Comparison of ENCODE assay signal across 8 mouse cellular contexts in genomic region chr1:75190577-75190976, GRCm38 (mm10). TPM values are rescaled to one million over a fixed set of nuclear protein-coding genes. Genes with fewer than 3 reads are reported as not detected.
DNase-seq lines count a peak whose midpoint lies in the region; ATAC-seq lines count a peak whose summit lies in the region.

No protein-coding gene starts in this region.

- H3K4me1 ChIP-seq in neural tube, embryonic 11.5 days (ENCODE audit: control insufficient read depth, insufficient read depth, low read length), result peaks cover 12% of the 10 kb centered on the region; the same call in 1 of the 2 replicates
- peaks cover 51% of the 10 kb centered on the region for H3K4me1 ChIP-seq in liver, embryonic 13.5 days (replicated peaks)
- H3K4me1 ChIP-seq in stomach, embryonic 16.5 days (ENCODE audit: control insufficient read depth, insufficient read depth, low read length), result peaks cover 17% of the 10 kb centered on the region

- peaks cover 2% of the 10 kb centered on the region; the same call in 1 of the 2 replicates for H3K36me3 ChIP-seq in neural tube, embryonic 11.5 days (ENCODE audit: control insufficient read depth, insufficient read depth, low read length)
- peaks cover 55% of the 10 kb centered on the region for H3K36me3 ChIP-seq in liver, embryonic 13.5 days
- H3K36me3 ChIP-seq in stomach, embryonic 16.5 days (ENCODE audit: control insufficient read depth, insufficient read depth, low read length), result peaks cover 10% of the 10 kb centered on the region

- 82% methylated on average over 2 of the region's 2 CpGs for WGBS in neural tube, embryonic 11.5 days
- 38% methylated on average over 2 of the region's 2 CpGs for WGBS in liver, embryonic 13.5 days (ENCODE audit: insufficient replicate concordance)
- WGBS in stomach, embryonic 16.5 days, result 41% methylated on average over 2 of the region's 2 CpGs

- no peaks in the 10 kb centered on the region for H3K9me3 ChIP-seq in neural tube, embryonic 11.5 days (ENCODE audit: control insufficient read depth, low read length)
- no peaks in the 10 kb centered on the region for H3K9me3 ChIP-seq in liver, embryonic 13.5 days (replicated peaks)
- H3K9me3 ChIP-seq in stomach, embryonic 16.5 days (replicated peaks; ENCODE audit: control insufficient read depth, low read length), result no peaks in the 10 kb centered on the region

- DNase-seq in cerebellum, adult 9-10 months, result peak; percentile 28
- no peak for DNase-seq in cerebellum, postnatal 36 days
- no peak for DNase-seq in neural tube, embryonic 11.5 days (ENCODE audit: low spot score)
- DNase-seq in neural tube, embryonic 10.5 days (ENCODE audit: extremely low spot score, low spot score), result no peak
- peak; percentile 34 for DNase-seq in liver, embryonic 13.5 days
- DNase-seq in c-Kit-positive CD71-positive TER-119-positive erythroid progenitor cells, embryonic 14.5 days (ENCODE audit: low spot score), result no peak
- no peak for DNase-seq in right cerebral cortex, adult 2 months (ENCODE audit: low spot score in 2 of 2)

- H3K27me3 ChIP-seq in neural tube, embryonic 11.5 days (ENCODE audit: control insufficient read depth, insufficient read depth, low read length), result no peaks in the 10 kb centered on the region
- no peaks in the 10 kb centered on the region for H3K27me3 ChIP-seq in liver, embryonic 13.5 days
- H3K27me3 ChIP-seq in stomach, embryonic 16.5 days (ENCODE audit: control insufficient read depth, insufficient read depth, low read length), result no peaks in the 10 kb centered on the region

- H3K4me2 ChIP-seq in neural tube, embryonic 11.5 days (ENCODE audit: low read depth), result peak overlapping the region; percentile 91
- peak overlapping the region; percentile 88 for H3K4me2 ChIP-seq in liver, embryonic 13.5 days
- H3K4me2 ChIP-seq in stomach, embryonic 16.5 days (ENCODE audit: low read depth, low read length), result peak overlapping the region; percentile 90; the same call in 1 of the 2 replicates

- H3K9ac ChIP-seq in neural tube, embryonic 11.5 days (ENCODE audit: low read length), result no peak overlapping the region
- peak overlapping the region; percentile 97 for H3K9ac ChIP-seq in liver, embryonic 13.5 days
- peak overlapping the region; percentile 96 for H3K9ac ChIP-seq in stomach, embryonic 16.5 days (ENCODE audit: low read length)

- no peak for ATAC-seq in neural tube, embryonic 11.5 days (ENCODE audit: insufficient read depth, low FRiP score, low TSS enrichment)
- ATAC-seq in liver, embryonic 13.5 days (ENCODE audit: low read depth), result no peak
- no peak for ATAC-seq in stomach, embryonic 16.5 days (ENCODE audit: insufficient read depth, low FRiP score)

- H3K4me3 ChIP-seq in neural tube, embryonic 11.5 days (ENCODE audit: low read depth, low read length), result no peak overlapping the region
- H3K4me3 ChIP-seq in liver, embryonic 13.5 days (replicated peaks), result peak overlapping the region; percentile 87
- H3K4me3 ChIP-seq in stomach, embryonic 16.5 days (replicated peaks; ENCODE audit: low read length), result 0 out of 2 replicates have a peak overlapping the region, but pooled peaks have one; percentile 92

- no peak overlapping the region for H3K27ac ChIP-seq in neural tube, embryonic 11.5 days (ENCODE audit: low read depth, low read length)
- H3K27ac ChIP-seq in liver, embryonic 13.5 days, result peak overlapping the region; percentile 97
- no peak overlapping the region for H3K27ac ChIP-seq in stomach, embryonic 16.5 days (ENCODE audit: low read length)

RNA-seq across cellular contexts. Expression of gene Ankzf1, which starts 1.4 kb away (rescaled TPM):
- polyA plus RNA-seq in neural tube, embryonic 11.5 days (2014; fragmentation: Nextera tagmentation; extraction: Ambion mirVana), result 14.9 and 18.2 TPM in 2 replicates
- 9.3 and 9.9 TPM in 2 replicates for polyA plus RNA-seq in liver, embryonic 13.5 days (2015; fragmentation: Nextera tagmentation; extraction: Ambion mirVana)
- 26.3 and 26.5 TPM in 2 replicates for polyA plus RNA-seq in stomach, embryonic 16.5 days (2015; fragmentation: Nextera tagmentation; extraction: Ambion mirVana)

RNA-seq across cellular contexts. Expression of gene Atg9a, which starts 1.4 kb away (rescaled TPM):
- polyA plus RNA-seq in neural tube, embryonic 11.5 days (2014; fragmentation: Nextera tagmentation; extraction: Ambion mirVana), result 21.8 and 27.0 TPM in 2 replicates
- 18.2 and 21.0 TPM in 2 replicates for polyA plus RNA-seq in liver, embryonic 13.5 days (2015; fragmentation: Nextera tagmentation; extraction: Ambion mirVana)
- 28.4 TPM in 2 replicates for polyA plus RNA-seq in stomach, embryonic 16.5 days (2015; fragmentation: Nextera tagmentation; extraction: Ambion mirVana)

RNA-seq across cellular contexts. Expression of gene Abcb6, which starts 10.4 kb away (rescaled TPM):
- polyA plus RNA-seq in neural tube, embryonic 11.5 days (2014; fragmentation: Nextera tagmentation; extraction: Ambion mirVana), result 30.4 and 30.6 TPM in 2 replicates
- polyA plus RNA-seq in liver, embryonic 13.5 days (2015; fragmentation: Nextera tagmentation; extraction: Ambion mirVana), result 69.9 and 77.9 TPM in 2 replicates
- 23.2 and 27.7 TPM in 2 replicates for polyA plus RNA-seq in stomach, embryonic 16.5 days (2015; fragmentation: Nextera tagmentation; extraction: Ambion mirVana)

RNA-seq across cellular contexts. Expression of gene Glb1l, which starts 20.0 kb away (rescaled TPM):
- polyA plus RNA-seq in neural tube, embryonic 11.5 days (2014; fragmentation: Nextera tagmentation; extraction: Ambion mirVana), result 14.7 and 15.0 TPM in 2 replicates
- 3.8 and 5.0 TPM in 2 replicates for polyA plus RNA-seq in liver, embryonic 13.5 days (2015; fragmentation: Nextera tagmentation; extraction: Ambion mirVana)
- polyA plus RNA-seq in stomach, embryonic 16.5 days (2015; fragmentation: Nextera tagmentation; extraction: Ambion mirVana), result 18.2 and 20.1 TPM in 2 replicates

RNA-seq across cellular contexts. Expression of gene Stk16, which starts 20.1 kb away (rescaled TPM):
- 114 and 131 TPM in 2 replicates for polyA plus RNA-seq in neural tube, embryonic 11.5 days (2014; fragmentation: Nextera tagmentation; extraction: Ambion mirVana)
- 90.7 and 90.8 TPM in 2 replicates for polyA plus RNA-seq in liver, embryonic 13.5 days (2015; fragmentation: Nextera tagmentation; extraction: Ambion mirVana)
- 109 and 115 TPM in 2 replicates for polyA plus RNA-seq in stomach, embryonic 16.5 days (2015; fragmentation: Nextera tagmentation; extraction: Ambion mirVana)

Comparison
In these comparisons a context has a peak if more than half of its experiments do, and no peak if none do; other contexts are left out.
1. DNase-seq: peak in cerebellum, adult 9-10 months (single experiment) and liver, embryonic 13.5 days (single experiment); none in cerebellum, postnatal 36 days (0 of 2), neural tube, embryonic 11.5 days (single experiment), neural tube, embryonic 10.5 days (single experiment), c-Kit-positive CD71-positive TER-119-positive erythroid progenitor cells, embryonic 14.5 days (single experiment) and right cerebral cortex, adult 2 months (0 of 2).
2. Peak in every context shown above with its lines, with median percentiles within 50 percentile points of each other: H3K4me2 ChIP-seq.